Mouse (Mus musculus): Measurements from ENCODE around the gene Slc29a3. TPM values are rescaled to one million over a fixed set of nuclear protein-coding genes. Genes with fewer than 3 reads are reported as not detected.

The Slc29a3 gene
- polyA plus RNA-seq, 1 experiment = not detected

DNA sequence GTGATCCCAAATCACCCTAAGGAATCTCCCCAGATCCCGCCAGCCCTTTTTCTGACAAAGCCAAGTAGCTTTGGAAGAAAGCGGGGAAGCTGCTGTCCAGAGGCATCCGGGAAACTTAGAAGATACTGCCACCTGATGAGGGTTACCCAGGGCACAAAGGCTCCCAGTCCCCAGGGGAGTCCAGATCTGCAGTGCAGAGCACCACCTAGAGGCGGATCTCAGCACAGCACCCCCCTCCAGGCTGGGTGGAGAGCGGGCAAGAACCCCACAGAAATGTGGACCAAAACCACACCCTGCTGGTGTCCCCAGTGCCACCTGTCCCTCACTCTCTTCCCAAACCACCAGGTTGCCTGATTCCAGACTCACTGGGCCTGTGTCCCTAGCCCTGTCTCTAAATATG is 55.6 kb downstream of the Slc29a3 start:
- H3K27ac ChIP-seq (ENCODE audit: insufficient read depth, low read depth, low read length) = no peak overlapping the region
- WGBS = 16% methylated on average over 5 of the region's 5 CpGs

DNA sequence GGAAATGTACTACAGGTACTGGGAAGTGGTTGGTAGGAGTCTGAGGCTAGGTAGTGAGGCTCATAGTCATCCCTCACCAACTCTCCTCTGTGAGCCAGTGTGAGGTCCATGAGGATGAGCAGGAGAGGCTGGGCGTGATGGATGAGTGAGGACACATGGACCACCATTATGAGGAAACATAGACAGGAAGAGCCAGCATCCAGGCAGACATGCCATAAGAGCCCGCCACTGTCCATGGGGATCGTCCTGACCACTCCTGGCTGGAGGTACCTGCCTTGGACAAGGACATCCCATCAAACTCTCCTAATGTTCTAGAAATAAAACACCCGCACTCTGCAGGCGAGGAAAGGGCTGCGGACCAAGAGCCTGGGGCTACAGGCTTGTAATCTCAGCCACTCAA is 56.2 kb downstream of the Slc29a3 start, which contains the start of gene Cdh23:
Gene Cdh23 (minus strand): TSS at position 101 of the 400 bp plus-strand sequence.
- no peak for TF ChIP-seq POLR2A (IDR thresholded peaks at IDR 0.05; ENCODE audit: insufficient read depth, low read depth, low read length)
- TF ChIP-seq CTCF (IDR thresholded peaks at IDR 0.05; ENCODE audit: insufficient read depth, low read depth, low read length) = no peak
- no peak within 1 kb of the TSS for H3K4me3 ChIP-seq (ENCODE audit: insufficient read depth, low read depth, low read length)
- no peaks in the 10 kb centered on the region for H3K4me1 ChIP-seq (ENCODE audit: control insufficient read depth, insufficient read depth, low read length)
- WGBS = 91% methylated on average over 6 of the region's 6 CpGs
- H3K27ac ChIP-seq (ENCODE audit: insufficient read depth, low read depth, low read length) = no peak within 1 kb of the TSS

More for the DNA sequence above, 55.6 kb downstream of the Slc29a3 start:
- H3K4me1 ChIP-seq (ENCODE audit: control insufficient read depth, insufficient read depth, low read length) = no peaks in the 10 kb centered on the region
- TF ChIP-seq CTCF (IDR thresholded peaks at IDR 0.05; ENCODE audit: insufficient read depth, low read depth, low read length) (peak; percentile 96), POLR2A (IDR thresholded peaks at IDR 0.05; ENCODE audit: insufficient read depth, low read depth, low read length) (no peak)
- H3K4me3 ChIP-seq (ENCODE audit: insufficient read depth, low read depth, low read length) = no peak overlapping the region

DNA sequence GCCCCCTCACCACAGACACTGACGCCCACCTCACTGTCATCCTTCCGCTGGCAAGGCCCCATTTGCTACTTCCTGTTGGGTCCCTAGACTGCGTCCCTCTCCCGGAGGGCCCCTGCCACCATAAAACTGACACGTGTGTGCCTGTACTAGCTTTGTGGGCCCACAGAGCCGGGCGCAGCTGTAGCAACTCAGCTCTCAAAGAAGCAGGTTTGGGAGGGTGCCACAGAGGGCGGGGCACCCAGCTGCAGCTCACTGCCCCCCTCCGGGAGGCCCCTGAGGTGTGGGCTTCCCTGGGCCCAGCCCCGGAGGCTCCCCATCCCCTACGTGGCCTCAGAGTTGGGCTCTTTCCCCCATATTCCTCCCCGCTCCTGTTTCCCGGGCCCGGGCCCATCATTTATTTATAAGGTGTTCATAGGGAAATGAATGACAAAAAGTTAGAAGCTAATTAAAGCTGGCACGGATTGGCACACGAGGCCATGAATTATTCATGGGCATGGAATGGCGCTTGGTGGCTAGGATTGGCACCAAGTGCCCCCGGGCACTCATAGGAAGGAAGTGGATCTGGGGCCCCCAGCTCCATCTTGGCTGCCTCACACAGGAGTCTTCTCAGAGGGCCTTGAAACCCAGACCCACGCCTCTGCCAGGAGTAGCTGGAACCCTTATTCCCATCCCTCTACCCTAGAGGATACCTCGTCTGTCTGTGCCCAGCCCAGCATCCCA is 60.8 kb downstream of the Slc29a3 start:
- TF ChIP-seq POLR2A (IDR thresholded peaks at IDR 0.05; ENCODE audit: insufficient read depth, low read depth, low read length) (no peak), CTCF (IDR thresholded peaks at IDR 0.05; ENCODE audit: insufficient read depth, low read depth, low read length) (no peak)
- Histone ChIP-seq H3K4me3 (ENCODE audit: insufficient read depth, low read depth, low read length) (no peak overlapping the region), H3K27ac (ENCODE audit: insufficient read depth, low read depth, low read length) (no peak overlapping the region), H3K4me1 (ENCODE audit: control insufficient read depth, insufficient read depth, low read length) (peaks cover 6% of the 10 kb centered on the region)
- 41% methylated on average over 20 of the region's 20 CpGs for WGBS

DNA sequence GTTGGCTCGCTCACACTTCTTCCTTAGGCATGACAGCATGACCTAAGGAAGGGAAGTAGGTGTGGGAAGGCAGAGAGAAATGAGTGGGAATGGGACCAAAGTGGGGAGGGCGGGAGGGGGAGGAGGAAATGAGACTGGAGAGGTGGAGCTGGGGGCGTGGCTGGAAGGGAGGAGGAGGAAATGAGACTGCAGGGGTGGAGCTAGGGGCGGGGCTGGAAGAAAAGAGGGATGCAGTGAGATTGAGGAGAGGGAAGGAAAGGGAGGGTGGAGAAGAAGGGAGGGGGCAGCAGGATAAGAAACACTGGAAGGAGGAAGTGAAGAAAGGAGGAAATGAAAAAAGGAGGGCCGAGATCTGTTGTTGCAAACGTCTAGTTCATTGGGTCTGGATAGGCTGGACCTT is 61.6 kb downstream of the Slc29a3 start:
- Histone ChIP-seq H3K4me3 (ENCODE audit: insufficient read depth, low read depth, low read length) (no peak overlapping the region), H3K4me1 (ENCODE audit: control insufficient read depth, insufficient read depth, low read length) (peaks cover 14% of the 10 kb centered on the region), H3K27ac (ENCODE audit: insufficient read depth, low read depth, low read length) (no peak overlapping the region)
- 73% methylated on average over 6 of the region's 6 CpGs for WGBS
- TF ChIP-seq CTCF (IDR thresholded peaks at IDR 0.05; ENCODE audit: insufficient read depth, low read depth, low read length) (no peak), POLR2A (IDR thresholded peaks at IDR 0.05; ENCODE audit: insufficient read depth, low read depth, low read length) (no peak)

DNA sequence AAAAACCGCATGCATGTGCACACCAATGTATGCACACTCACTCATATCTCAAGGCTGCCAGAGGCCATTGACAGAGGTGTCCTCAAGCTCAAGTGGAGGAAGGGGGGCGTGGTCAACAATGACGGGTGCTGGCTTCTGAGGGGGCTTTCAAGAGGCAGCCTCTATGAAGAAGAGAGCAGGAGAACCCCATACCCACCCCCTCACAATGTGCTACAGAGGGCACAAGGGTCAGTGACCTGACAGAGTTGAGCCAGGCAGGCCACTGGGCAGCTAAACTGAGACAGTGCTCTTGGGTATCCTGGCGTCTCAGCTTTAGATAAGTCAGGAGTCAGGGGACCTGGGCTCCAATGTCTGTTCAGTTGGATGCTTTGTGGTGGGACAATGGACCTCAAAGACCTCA is 63.2 kb downstream of the Slc29a3 start:
- 77% methylated on average over 4 of the region's 4 CpGs for WGBS
- H3K4me1 ChIP-seq (ENCODE audit: control insufficient read depth, insufficient read depth, low read length) = peaks cover 18% of the 10 kb centered on the region
- no peak overlapping the region for H3K27ac ChIP-seq (ENCODE audit: insufficient read depth, low read depth, low read length)
- H3K4me3 ChIP-seq (ENCODE audit: insufficient read depth, low read depth, low read length) = no peak overlapping the region
- TF ChIP-seq CTCF (IDR thresholded peaks at IDR 0.05; ENCODE audit: insufficient read depth, low read depth, low read length) (no peak), POLR2A (IDR thresholded peaks at IDR 0.05; ENCODE audit: insufficient read depth, low read depth, low read length) (no peak)

DNA sequence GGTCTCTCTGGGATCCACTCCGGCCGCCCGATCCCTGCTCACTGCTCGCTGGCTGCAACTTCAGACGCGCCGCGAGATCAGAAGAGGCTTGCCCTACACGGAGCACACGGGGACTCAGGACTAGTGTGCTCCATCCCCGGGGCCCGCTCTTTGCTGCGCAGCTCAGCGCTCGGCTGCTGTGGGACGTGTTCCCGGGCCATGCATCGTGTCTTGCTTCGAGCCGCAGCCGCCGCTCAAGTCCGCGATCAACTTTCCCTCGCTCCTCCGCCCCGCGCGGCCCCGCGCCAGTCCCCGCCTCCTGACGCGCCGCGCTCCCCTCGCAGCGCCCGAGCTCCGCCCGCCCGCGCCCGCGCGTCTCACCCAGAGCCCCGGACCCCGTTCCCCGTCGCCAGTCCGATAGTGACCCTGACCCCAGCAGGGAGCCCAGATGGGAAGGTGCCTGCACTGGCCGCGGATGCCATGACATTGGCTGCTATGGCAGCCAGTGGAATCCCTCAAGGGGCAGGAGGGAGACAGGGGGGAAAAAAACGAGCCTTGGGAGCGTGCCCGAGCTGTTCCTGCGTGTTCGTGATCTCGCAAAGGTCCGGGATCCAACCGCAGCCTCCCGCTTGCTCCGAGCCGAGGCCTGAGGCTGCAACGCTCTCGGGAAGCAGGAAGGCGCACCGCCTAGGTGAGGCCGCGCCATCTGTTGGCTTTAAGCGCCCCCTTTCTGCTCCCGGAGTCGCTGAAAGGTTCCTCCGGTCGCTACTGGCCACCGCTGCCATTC is 65.4 kb downstream of the Slc29a3 start:
- Histone ChIP-seq H3K27ac (ENCODE audit: insufficient read depth, low read depth, low read length) (no peak overlapping the region), H3K4me1 (ENCODE audit: control insufficient read depth, insufficient read depth, low read length) (peaks cover 18% of the 10 kb centered on the region), H3K4me3 (ENCODE audit: insufficient read depth, low read depth, low read length) (peak overlapping the region; percentile 58)
- peak; percentile 73 for TF ChIP-seq CTCF (IDR thresholded peaks at IDR 0.05; ENCODE audit: insufficient read depth, low read depth, low read length)
- no peak for TF ChIP-seq POLR2A (IDR thresholded peaks at IDR 0.05; ENCODE audit: insufficient read depth, low read depth, low read length)
- WGBS = under 1% methylated on average over 76 of the region's 76 CpGs

DNA sequence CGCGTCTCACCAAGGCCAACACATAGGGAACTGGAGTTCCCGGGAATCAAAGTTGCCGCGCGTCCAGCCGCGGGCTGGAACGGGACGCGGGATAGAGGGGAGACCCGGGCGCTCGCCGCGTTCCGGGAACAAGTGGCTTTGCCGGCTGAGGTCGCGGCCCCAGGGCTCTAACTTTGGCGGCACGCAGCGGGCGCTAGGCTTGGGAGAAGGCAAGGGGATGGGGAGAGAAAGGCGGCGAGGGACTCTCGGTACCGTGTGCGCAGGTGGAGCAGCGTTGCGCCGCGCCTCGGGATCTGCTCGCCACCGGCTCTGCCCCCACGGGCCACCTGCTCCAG is 66.0 kb downstream of the Slc29a3 start:
- H3K27ac ChIP-seq (ENCODE audit: insufficient read depth, low read depth, low read length) = no peak overlapping the region
- WGBS = under 1% methylated on average over 37 of the region's 37 CpGs
- TF ChIP-seq CTCF (IDR thresholded peaks at IDR 0.05; ENCODE audit: insufficient read depth, low read depth, low read length) = no peak
- no peak for TF ChIP-seq POLR2A (IDR thresholded peaks at IDR 0.05; ENCODE audit: insufficient read depth, low read depth, low read length)

DNA sequence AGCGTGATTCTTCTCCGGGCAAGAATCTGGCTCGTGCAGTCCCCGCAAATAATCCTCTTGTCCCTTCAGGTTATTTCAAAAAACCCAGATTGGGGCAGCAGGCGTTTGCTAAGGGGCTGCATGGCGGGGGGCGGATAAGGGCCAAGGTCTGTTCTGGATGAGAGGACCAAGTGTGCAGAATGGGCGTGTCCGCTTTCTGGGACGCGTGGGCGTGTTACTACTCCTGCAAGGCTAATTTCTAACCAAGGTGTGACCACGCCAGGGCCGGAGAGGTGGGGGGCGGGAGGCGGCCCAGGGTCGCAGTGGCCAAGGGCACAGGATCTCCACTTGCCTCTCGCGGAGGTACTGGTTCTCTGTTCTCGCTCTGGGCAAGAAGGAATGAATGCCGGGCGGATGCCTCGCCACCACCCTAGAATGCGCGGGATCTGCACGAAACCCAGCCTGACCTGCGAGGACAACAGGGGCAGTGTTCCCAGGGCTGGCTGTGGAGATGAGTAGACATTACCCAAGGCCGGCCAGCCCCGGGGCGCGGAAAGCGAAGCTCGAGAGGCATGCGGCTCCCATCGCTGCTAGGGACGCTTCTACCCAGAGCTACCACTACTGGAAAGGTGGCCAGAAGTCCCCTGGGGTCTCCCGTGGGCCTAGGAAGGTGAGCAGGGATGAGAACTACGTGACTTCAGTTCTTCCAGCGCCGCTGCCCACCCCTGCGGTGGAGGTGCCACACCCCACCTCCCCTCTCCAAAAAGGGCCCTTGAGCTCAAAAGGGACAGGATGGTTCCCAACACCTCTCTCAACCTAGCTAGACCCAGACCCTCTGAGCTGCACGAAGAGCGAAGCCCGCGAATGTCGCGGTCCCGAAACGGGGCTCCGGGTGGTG is 66.6 kb downstream of the Slc29a3 start:
- 7% methylated on average over 50 of the region's 50 CpGs for WGBS
- TF ChIP-seq POLR2A (IDR thresholded peaks at IDR 0.05; ENCODE audit: insufficient read depth, low read depth, low read length) = no peak
- no peak for TF ChIP-seq CTCF (IDR thresholded peaks at IDR 0.05; ENCODE audit: insufficient read depth, low read depth, low read length)
- H3K4me1 ChIP-seq (ENCODE audit: control insufficient read depth, insufficient read depth, low read length) = peaks cover 18% of the 10 kb centered on the region
- peak overlapping the region; percentile 58 for H3K4me3 ChIP-seq (ENCODE audit: insufficient read depth, low read depth, low read length)
- no peak overlapping the region for H3K27ac ChIP-seq (ENCODE audit: insufficient read depth, low read depth, low read length)

More for the DNA sequence above, 66.0 kb downstream of the Slc29a3 start:
- H3K4me1 ChIP-seq (ENCODE audit: control insufficient read depth, insufficient read depth, low read length) = peaks cover 18% of the 10 kb centered on the region
- peak overlapping the region; percentile 58 for H3K4me3 ChIP-seq (ENCODE audit: insufficient read depth, low read depth, low read length)
